Mouse (Mus musculus): ENCODE measurements around the gene Unc45a.

DNA sequence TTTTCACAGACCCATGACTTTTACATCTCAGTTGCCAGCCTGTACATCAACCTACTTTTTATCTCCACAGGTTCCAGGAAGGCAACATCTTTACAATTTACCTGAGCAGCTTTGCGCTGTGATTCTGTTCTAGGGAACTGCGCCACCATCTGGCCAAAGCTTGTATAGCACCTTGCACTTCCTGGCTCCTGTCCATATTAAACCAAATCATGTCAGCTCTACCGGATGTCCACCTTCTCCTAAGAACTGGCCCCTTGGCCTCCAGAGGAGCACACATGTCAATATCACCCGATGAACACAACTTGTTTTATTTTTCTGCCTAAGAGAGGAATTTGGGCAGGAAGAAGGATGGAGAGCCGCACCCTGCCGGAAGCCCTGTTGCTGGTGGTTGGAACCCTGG, 36.7 kb upstream of the Unc45a start:
- TF ChIP-seq CTCF (IDR thresholded peaks at IDR 0.05; ENCODE audit: control insufficient read depth, insufficient read depth, low read length) = peak; percentile 82
- TF ChIP-seq POLR2A (IDR thresholded peaks at IDR 0.05; ENCODE audit: borderline replicate concordance, control insufficient read depth, low read depth, low read length) = no peak
